Mouse (Mus musculus): ENCODE measurements around the gene Uqcc1. TPM values are rescaled to one million over a fixed set of nuclear protein-coding genes. Genes with fewer than 3 reads are reported as not detected.

The Uqcc1 gene
- polyA plus RNA-seq, 1 experiment: 4.5 TPM

- no peak for TF ChIP-seq GATA1 (IDR thresholded peaks at IDR 0.05; ENCODE audit: low read length)
These were observed 48.0 kb downstream of the Uqcc1 start for GRCm38 (mm10) chr2:155882087-155882486.

DNA sequence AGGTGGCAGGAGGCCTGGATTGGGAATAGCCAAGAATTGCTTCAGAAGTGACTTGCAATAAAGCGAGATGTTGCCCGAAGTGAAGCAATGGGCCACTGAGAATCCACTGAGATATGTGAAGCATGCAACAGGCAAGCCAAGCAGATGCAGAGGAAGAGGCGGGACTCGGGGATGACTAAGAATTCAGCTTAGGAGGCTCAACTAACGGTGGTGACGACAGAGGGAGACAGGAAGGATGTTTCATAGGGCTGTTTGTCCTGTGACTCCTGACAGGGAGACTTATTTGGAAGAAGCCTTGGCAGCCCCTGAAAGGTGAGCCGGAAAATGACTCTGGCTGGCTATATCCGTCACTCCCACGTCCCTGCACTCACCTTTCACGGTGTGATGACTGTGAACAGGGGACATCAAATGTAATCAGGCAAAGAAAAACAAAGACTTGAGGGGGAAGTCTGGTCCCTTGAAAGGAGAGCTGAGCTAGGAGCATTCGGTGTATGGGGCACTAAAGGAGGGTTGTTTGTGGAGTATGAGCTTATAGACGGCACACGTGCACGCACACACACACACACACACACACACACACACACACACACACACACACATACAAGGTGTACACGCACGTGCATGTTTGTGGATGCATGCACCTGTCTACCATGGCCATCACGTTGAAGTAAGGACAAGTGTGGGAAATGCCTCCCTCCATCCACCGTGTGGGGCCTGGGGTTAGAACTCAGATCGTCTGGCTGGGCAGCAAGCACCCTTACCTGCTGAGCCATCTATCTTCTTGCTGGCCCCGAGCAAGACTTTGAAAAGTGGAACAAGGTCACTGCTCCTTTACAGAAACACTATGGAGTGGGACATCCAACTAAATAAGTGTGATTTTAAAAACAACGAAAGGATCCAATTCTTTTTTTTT is 50.9 kb downstream of the Uqcc1 start:
- no peak for TF ChIP-seq GATA1 (IDR thresholded peaks at IDR 0.05; ENCODE audit: low read length)

GRCm38 (mm10) chr2:155873636-155874035 is 56.5 kb downstream of the Uqcc1 start:
- no peak for TF ChIP-seq GATA1 (IDR thresholded peaks at IDR 0.05; ENCODE audit: low read length)

DNA sequence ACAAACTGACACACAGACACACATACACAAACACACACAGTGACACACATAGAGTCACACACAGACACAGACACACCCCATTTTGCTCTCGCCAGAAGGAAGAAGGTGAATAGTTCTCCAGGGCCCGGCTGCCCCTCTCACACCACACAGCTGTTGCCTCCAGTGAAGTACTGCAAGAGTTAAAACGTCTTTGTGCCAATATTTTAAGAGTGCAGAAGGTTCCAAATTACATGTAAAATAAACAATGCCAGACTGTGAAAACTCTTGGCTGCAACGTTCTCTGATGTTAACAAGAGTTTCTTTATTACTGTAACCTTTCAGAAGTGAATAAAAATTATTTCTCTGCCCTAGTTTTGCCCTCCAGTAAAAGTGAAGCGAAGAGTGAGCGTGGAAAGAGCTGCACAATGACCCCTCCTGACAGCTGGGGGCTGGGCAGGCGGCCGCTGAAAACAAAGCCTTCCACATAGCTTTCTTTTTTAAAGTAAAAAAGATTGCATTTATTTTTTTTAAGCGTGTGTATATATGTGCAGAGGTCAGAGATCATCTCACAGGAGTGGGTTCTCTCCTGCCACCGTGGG is 57.1 kb downstream of the Uqcc1 start:
- TF ChIP-seq GATA1 (IDR thresholded peaks at IDR 0.05; ENCODE audit: low read length): no peak

DNA sequence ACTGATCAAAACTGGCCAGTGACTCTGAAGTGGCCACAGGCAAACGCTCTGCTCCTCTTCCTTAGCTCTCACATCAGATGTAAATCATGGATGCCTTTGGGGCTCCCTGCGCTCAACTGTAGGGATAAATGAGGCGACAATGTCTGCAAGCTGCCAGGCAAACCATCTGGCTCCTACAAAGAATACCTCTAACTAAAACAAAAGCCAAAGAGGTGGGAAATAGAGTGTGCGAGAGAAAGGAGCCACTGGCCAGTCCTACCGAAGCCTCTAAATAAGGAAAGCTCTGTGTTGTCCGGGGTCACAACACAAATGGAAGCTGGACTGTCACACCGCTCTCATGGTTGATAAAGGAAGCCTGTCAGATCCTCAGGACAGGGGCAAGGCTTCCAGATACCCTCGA is 57.6 kb downstream of the Uqcc1 start:
- no peak for TF ChIP-seq GATA1 (IDR thresholded peaks at IDR 0.05; ENCODE audit: low read length)

GRCm38 (mm10) chr2:155869772-155870171 is 60.3 kb downstream of the Uqcc1 start:
- TF ChIP-seq GATA1 (IDR thresholded peaks at IDR 0.05; ENCODE audit: low read length): no peak

DNA sequence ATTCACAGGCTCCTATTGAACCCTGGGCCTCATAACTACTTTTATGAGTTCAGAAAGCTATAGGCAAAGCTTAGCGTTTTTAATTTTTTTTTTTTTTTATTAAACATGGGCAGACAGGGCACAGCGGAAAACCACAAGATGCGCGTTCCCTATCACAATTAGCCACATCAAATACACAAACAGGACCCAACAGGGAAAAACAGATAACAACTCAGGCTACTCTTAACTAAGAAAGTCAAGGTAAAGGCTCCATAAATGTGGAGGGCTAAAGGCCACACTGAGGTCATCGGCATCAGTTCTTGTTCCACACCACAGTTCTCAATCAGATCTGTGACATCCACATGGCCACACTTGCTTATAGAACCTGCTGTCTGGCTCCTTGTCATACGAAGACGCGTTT is 61.8 kb downstream of the Uqcc1 start:
- TF ChIP-seq GATA1 (IDR thresholded peaks at IDR 0.05; ENCODE audit: low read length): no peak

DNA sequence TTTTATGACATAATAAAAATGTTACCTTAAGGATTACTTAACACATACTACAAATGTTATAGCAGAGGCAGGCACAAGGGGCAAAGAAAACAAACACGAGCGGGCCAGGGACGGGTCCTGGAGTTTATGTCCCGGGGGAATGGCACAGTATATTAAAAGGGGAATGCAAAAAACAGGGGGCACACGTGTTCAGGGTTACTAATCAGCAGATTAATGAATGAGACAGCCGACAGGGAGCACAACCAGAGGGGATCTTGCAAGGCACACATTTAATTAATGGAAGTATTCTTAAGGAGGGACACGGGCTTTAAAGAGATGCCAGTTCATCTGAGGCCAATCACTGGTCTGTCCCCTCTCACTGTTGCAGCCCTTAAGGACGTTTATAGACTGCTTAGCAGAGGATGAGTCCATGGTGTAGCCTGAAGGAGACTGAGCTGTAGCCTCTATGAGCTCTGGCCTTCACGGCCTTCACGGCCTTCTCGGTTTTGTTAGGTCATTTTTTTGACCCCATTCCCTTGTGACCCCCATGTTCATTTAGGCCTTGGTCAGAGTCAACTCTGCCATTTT is 66.7 kb downstream of the Uqcc1 start:
- TF ChIP-seq GATA1 (IDR thresholded peaks at IDR 0.05; ENCODE audit: low read length): no peak

GRCm38 (mm10) chr2:155862573-155863300 is 67.4 kb downstream of the Uqcc1 start:
- TF ChIP-seq GATA1 (IDR thresholded peaks at IDR 0.05; ENCODE audit: low read length): no peak

- no peak for TF ChIP-seq GATA1 (IDR thresholded peaks at IDR 0.05; ENCODE audit: low read length)
These were observed 68.5 kb downstream of the Uqcc1 start for GRCm38 (mm10) chr2:155861581-155861980.

- no peak for TF ChIP-seq GATA1 (IDR thresholded peaks at IDR 0.05; ENCODE audit: low read length)
These were observed 70.0 kb downstream of the Uqcc1 start for GRCm38 (mm10) chr2:155860102-155860501.

- TF ChIP-seq GATA1 (IDR thresholded peaks at IDR 0.05; ENCODE audit: low read length): no peak
These were observed 77.6 kb downstream of the Uqcc1 start for GRCm38 (mm10) chr2:155852536-155852935.

DNA sequence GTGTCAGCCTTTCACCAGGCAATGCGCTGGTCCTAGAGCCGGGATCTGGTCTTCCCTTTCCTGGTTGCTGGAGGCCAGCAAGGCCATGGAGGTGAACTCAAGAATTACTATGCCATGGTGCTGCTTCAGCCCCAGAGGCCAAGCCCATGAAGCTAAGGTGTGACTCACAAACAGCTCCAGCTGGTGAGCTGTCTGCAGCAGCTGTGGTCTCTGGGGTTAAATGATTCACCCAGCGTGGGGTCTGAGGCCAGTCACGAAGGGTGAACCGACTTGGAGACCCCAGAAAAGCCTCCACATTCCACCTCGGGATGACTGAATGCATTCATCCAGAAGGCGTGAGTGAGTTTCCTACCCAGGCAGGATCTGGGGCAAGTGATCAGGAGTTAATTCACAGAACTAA is 80.0 kb downstream of the Uqcc1 start:
- no peak for TF ChIP-seq GATA1 (IDR thresholded peaks at IDR 0.05; ENCODE audit: low read length)

DNA sequence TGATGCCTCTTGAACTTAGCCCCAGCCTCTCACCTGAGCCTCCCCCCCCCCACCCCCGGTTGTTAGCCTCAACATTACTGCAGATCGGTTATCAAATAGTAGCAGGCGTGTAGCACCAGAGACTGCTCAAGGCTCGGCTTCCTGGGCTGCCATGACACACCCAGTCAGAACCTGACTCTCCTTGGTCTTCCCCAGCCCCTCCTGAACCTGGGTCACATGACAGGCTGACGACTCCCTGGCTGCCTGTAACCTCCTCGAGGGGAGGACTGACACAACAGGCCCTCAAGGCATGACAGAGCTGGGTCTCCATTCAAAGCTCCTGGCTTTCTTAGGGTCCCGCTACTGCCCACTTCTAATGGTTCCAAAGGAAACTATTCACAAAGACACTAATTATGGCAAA is 80.6 kb downstream of the Uqcc1 start:
- no peak for TF ChIP-seq GATA1 (IDR thresholded peaks at IDR 0.05; ENCODE audit: low read length)

GRCm38 (mm10) chr2:155848291-155848690 is 81.8 kb downstream of the Uqcc1 start:
- TF ChIP-seq GATA1 (IDR thresholded peaks at IDR 0.05; ENCODE audit: low read length): no peak

DNA sequence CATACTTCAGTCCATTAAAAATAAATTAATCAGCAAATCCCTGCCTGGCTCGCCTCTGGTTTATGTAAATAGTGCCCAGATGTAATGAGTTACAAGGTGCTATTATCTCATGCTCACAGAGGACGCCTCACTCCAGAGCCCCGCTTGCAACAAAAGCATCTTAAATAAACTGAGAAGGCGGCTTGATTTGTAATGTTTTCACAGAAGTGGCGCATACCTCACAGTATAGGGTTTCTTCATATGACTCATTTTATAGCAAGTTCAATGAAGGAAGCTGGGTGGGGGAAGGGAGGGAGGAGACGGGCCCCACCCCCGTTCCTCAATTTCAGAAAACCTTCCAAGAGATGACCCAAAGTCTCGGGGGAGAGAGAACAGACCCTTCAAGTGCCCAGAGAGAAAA is 83.2 kb downstream of the Uqcc1 start:
- no peak for TF ChIP-seq GATA1 (IDR thresholded peaks at IDR 0.05; ENCODE audit: low read length)

Data from G1E-ER4 (cell line).